Mouse (Mus musculus) large intestine, adult 2 months (tissue): ENCODE data around the gene Spo11. TPM values are rescaled to one million over a fixed set of nuclear protein-coding genes. Genes with fewer than 3 reads are reported as not detected.

Experiments
- polyA plus RNA-seq: library from polyadenylated mRNA; depleted of rRNA; stranded (reverse); fragments of >200 nt; gene quantifications from 2 replicates; pipeline ENCODE4 v1.2.3, GENCODE M21; 2012; rRNA removed

Spo11 gene
- polyA plus RNA-seq, 1 experiment, result 0.63 TPM

Other genes starting within 250 kb of the Spo11 start
- gene Bmp7, start 37.4 kb upstream of the Spo11 start, polyA plus RNA-seq, result 10.8 and 14.4 TPM in 2 replicates
- 51.8 and 54.5 TPM in 2 replicates for gene Rae1, start 22.4 kb downstream of the Spo11 start, polyA plus RNA-seq
- 70.9 and 83.8 TPM in 2 replicates for gene Rbm38, start 42.8 kb downstream of the Spo11 start, polyA plus RNA-seq
- not detected in 2 replicates for gene Ctcfl, start 141.8 kb downstream of the Spo11 start, polyA plus RNA-seq
- gene Pck1, start 175.3 kb downstream of the Spo11 start, polyA plus RNA-seq, result 6.6 and 48.2 TPM in 2 replicates
- gene Zbp1, start 241.2 kb downstream of the Spo11 start, polyA plus RNA-seq, result 62.1 and 90.8 TPM in 2 replicates